Mouse (Mus musculus) neural tube, embryonic 10.5 days (tissue): ENCODE results near the gene Zmynd8.
A peak's percentile ranks its signal among the peaks of the same experiment; 100 is the strongest.

Experiments
- DNase-seq: peaks from one replicate; pipeline ENCODE4 v3.0.0-alpha.2; 2017; ENCODE audit warnings: low spot score; ENCODE audit errors: extremely low spot score

The Zmynd8 gene

DNA sequence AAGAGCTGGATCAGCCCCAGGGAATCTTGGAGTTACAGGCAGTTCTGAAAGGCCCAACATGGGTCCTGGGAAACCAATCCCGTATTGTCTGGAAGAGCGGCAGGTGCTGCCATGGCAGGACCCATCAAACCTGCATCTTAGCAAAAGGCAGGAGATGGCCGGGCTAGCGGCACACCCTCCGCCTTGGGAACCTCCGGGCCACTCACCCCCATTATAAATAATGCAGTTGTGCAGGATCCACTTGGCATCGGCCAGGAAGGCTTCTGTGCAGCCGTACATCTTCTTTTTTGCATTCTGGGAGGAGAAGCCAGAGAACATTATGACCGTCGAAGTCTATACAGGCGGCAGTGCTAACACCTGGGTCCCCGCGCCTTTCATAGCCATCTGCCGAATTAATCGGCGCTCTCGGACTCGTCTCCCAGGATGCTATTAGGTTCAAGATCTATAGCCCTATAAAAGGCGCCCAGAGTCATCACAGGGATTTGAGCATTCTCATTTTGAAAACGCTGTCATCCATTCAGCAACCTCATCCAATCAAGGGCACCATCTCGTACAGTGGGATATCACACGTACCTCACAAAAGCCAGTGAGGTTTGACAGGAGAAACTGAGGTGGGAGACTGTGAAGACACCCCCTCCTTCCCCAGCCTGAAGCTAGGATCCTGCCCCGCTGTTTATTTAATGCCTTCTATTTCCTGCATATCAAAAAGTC, 60.1 kb downstream of the Zmynd8 start:
- no peak for DNase-seq

DNA sequence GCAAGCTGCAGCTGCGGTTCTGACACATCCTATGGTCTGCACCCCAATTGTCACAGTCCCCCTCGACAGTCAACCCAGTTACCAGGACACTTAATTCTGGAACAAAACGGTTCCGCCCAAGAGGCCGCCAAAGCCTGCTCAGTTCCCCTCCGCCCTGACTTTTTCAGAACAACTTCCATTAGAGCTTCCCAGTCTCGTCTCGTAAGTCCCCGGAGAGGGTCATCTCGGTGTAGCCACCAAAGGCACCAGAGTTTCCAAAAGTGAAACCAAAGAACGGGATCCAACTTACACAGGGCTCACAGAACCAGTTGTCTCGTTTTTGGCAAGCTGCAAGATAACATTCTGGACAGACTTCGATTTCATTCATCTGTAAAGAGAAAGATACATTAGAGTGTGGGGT, 64.2 kb downstream of the Zmynd8 start:
- DNase-seq: no peak

DNA sequence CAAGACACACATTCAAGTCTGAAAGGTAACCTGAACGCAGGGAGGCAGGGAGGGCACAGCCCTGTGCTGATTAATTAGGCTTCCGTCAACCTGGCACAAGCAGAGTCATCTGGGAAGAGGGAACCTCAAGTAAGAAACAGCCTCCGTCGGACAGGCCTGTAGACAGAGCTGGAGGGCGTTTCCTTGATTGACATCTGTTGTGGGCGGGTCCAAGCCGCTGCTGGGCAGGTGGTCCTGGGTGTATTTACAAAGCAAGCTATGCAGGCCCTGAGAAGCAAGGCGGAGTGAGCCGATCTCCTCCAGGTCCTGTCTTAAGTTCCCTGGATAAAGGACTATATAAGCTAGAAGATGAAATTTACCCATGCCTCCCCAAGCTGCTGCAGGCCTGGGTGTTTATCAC, 65.3 kb downstream of the Zmynd8 start:
- DNase-seq: no peak

DNA sequence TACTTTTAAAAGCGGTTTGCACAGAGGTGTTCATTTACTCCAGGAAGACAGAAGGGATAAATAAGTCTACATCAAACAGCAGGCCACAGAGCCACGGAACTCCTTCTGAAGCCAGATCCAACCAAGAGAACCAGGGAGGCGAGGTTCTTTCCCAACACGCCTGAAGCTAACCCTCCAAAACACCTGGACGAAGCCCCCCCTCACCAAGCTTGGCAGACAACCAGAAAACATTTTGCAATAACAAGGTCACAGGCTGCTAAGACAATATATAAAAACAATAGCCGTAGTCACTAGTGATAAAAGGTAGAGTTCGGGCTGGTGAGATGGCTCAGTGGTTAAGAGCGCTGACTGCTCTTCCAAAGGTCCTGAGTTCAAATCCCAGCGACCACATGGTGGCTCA, 66.1 kb downstream of the Zmynd8 start:
- no peak for DNase-seq

GRCm38 (mm10) chr2:165832295-165832694, 66.5 kb downstream of the Zmynd8 start:
- DNase-seq: no peak

GRCm38 (mm10) chr2:165831637-165832289, 67.1 kb downstream of the Zmynd8 start:
- DNase-seq: no peak

DNA sequence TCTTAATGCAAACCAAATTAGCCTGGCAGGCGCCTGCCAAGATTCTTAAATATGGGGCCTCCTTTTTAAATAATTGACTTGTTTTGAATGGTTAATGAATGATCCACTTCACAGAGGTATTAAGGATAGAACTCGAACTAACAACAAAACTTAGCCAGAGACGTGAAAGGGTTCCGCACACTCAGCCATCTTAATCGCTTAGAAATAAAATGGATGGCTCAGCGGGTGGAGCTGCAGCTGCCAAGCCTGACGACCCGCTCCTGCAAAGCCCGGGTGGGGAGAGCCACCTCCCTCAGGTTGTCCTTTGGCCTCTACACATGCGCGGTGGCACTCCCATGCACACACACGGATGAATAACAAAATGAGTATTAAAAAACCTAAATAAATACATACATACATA, 70.0 kb downstream of the Zmynd8 start:
- DNase-seq: no peak

- DNase-seq: peak; percentile 56
Measured at GRCm38 (mm10) chr2:165825964-165826712, 72.7 kb downstream of the Zmynd8 start.

GRCm38 (mm10) chr2:165825261-165825900, 73.4 kb downstream of the Zmynd8 start:
- no peak for DNase-seq

DNA sequence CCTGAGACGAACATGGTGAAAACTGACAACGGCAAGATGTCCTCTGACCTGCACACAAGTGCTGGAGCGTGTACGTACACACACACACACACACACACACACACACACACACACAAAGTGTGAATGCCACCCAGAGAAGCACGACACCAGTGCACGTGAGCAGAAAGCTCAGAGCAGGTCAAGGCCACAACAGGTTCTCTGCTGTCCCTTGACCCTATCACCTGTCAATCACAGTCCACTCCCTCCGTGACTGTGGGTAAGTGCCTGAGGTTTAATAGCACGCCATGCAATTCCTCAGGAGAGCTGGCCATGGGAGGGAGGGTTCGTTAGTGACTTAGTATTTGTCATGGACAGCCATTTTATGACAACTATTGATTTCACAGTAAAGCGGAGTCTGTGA, 74.0 kb downstream of the Zmynd8 start:
- DNase-seq: no peak

DNA sequence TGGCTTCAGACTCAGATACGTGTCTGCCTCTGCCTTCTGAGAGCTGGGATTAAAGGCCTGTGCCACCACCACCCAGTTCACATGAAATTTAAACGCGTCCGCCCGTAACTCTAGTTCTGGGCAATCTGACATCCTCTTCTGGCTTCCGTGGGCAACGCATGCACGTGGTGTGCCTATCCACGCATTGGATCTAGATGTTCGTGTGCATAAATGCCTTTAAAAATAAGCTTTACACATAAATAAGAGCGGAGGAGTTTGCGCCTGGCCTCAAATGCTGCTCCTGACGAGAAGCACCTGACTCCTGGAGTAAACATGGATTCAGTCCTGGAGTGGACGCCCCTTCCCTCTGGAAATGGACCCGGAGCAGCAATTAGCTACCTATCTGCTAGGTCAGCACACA, 76.3 kb downstream of the Zmynd8 start:
- no peak for DNase-seq

DNA sequence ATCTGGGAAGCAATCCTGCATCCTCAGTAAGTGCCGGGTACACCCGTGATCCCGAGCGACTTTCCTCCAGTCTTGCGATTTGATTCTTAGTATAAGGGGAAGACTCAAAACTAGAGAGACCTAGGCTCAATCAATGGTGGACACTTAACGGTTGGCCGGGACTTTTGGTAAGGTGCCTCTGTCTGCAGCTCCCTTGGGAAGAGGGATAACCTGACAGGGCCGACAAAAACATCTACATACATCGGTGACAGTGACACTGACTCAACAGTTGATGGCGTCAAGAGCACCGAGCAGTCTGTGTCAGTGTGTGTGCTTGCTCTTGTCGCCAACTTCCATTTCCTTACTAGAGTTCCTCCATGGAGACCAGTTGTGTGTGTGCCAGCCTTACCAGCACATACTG, 77.1 kb downstream of the Zmynd8 start:
- DNase-seq: no peak

GRCm38 (mm10) chr2:165820504-165821095, 78.2 kb downstream of the Zmynd8 start:
- no peak for DNase-seq

- DNase-seq: no peak
Measured at GRCm38 (mm10) chr2:165820073-165820472, 78.7 kb downstream of the Zmynd8 start.

DNA sequence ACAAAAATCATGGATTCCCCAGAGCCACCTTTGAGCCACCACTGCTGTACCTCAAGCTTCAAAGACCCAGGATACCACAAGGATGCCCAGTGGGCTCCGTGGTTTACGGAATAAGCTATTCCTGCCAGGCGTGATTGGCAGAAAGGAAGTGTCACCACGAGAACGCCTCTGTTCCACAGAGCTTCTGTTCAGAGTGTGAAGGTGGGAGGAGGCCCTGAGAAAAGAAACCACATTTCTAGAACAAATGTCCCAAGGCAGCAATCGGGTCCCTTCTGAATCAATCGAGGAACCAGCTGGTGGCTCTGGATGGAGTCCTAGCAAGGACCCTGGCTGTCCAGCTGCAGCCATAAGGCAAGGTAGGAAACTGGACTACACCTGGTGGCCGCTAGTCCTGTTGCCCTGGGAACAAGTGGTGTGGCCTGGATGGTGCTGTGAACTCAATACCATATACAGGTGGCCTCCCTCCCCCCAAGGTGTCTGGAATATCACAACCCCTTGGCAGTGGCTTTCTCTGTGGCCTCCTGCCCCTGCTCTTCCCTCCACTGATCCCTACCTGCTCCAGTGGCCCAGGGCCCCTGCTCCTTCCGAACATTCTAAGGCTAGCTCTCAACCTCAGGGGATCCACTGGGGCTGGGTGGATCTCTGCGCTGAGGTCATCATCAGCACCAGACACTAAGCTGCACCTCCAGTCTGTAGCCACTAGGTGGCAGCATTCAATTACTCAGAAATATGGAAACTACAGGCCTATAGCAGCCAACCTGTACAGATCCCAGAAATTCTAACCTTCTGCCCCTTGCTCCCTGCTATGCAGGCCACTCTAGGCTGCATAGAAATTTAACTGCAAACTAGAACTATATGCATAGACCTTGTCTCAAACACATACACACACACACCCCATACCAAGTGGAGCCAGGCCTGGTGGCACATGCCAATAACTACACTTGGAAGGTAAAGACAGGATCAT, 79.5 kb downstream of the Zmynd8 start:
- peak; percentile 75 for DNase-seq

DNA sequence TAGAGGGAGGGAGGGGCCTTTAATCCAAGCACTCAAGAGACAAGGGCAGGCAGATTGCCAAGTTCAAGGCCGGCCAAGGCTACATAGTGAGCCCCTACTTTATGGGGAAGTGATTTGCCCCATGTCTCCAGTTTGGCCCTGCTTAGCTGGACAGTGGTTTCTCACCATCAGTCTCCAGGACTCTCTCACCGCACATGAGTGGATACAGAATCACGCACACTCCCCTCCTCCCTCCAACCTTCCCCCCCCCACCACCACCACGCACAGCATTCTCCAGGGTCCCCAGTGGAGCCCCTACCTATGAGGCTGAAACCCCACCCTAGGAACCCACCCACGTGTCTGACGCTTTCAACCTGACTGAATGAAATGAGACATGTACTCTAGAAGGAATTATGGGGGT, 80.2 kb downstream of the Zmynd8 start:
- no peak for DNase-seq

- no peak for DNase-seq
Measured at GRCm38 (mm10) chr2:165817437-165817836, 81.4 kb downstream of the Zmynd8 start.

DNA sequence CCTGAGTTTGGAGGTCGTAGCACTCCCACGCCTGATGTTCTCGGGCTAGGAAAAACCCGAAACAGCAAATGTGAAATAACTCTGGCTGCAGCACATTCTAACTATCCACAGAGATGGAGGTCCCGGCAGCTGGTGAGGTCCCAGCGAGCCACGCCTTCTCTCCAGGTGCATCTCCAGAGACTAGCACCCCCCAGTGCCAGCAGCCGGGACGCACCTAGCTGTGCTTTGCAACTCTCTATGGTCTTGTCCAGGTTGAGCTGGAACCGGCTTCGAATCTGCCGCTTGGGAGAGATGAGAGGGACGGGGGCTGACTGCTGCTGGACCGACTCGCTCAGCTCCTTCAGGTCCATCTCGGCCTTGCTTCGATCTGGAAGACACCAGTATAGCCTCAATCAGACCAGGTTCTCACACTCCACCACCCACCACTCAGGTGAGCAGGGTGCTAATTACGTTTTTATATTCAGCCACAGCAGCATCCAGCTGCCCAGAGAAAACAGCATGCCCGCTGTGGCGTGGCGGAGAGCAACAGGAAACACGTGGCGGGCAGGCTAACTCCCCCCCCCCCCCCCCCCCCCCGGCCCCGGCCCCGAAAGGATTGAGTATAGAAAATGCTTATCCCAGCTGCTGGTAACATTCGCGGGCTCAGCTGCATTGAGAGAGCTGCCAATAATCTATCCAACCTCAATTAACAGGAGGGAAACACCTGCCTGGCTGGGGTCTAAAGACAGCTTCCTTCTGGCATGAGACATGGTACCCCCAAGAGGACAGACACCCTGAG, 83.5 kb downstream of the Zmynd8 start:
- DNase-seq: no peak

DNA sequence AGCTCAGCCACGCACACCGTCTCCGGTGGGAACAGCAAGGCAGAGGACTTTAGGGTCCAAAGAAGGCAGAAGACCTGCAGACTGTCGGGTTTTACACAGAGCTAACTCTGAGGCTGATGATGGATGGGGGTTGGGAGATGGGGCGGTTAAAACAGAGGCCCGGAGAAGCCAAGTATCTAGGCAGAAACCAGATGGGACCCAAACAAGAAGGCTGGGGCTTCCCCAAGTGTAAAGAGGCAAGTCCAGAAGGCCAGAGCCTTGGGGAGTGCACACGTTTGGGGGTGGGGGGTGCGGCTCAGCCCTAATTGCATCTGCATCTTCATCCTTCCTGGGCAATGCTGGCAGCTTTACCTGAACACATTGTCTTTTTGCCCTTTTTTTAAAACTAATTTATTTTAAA, 85.9 kb downstream of the Zmynd8 start:
- no peak for DNase-seq

- no peak for DNase-seq
Measured at GRCm38 (mm10) chr2:165811536-165811935, 87.3 kb downstream of the Zmynd8 start.
